Mouse (Mus musculus) stomach, postnatal 0 days (tissue): ENCODE data around the gene Oit1.

Source experiments
- CTCF ChIP-seq: IDR thresholded peaks from 2 replicates; pipeline ENCODE4 v1.5.1; 2016; ENCODE audit warnings: antibody characterized with exemption, low read depth, mild to moderate bottlenecking, moderate library complexity
- EP300 ChIP-seq: optimal IDR thresholded peaks from 2 replicates; pipeline ENCODE3; 2016; ENCODE audit warnings: antibody characterized with exemption

GRCm38 (mm10) chr14:8330390-8330789, 48.2 kb downstream of the Oit1 start:
- TF ChIP-seq CTCF (no peak), EP300 (no peak)
